In genomic region chr7:67528821-67529221, GRCm38 (mm10) we compare ENCODE assay signal across 12 mouse cellular contexts.
DNase-seq lines count a peak whose midpoint lies in the region; ATAC-seq lines count a peak whose summit lies in the region.
"Had no signal": no experiment of that assay in that cellular context is flagged by ENCODE, and none has a peak within 500 bp of the region (broad histone marks: within the 10 kb centered on the region; RNA-seq: fewer than 3 reads in every experiment).

No protein-coding gene starts in this region.

- H3K36me3 ChIP-seq in hindbrain, embryonic 16.5 days (ENCODE audit: control insufficient read depth, insufficient read depth, low read length): no peaks in the 10 kb centered on the region
- no peaks in the 10 kb centered on the region for H3K36me3 ChIP-seq in hindbrain, embryonic 10.5 days
- H3K36me3 ChIP-seq in forebrain, embryonic 16.5 days (ENCODE audit: control insufficient read depth, insufficient read depth): no peaks in the 10 kb centered on the region
- H3K36me3 ChIP-seq: heart, embryonic 12.5 days; limb, embryonic 13.5 days; lung, embryonic 15.5 days had no signal

- peak; percentile 74 for ATAC-seq in hindbrain, embryonic 16.5 days
- ATAC-seq in forebrain, embryonic 16.5 days: peak; percentile 68
- ATAC-seq in megakaryocyte-erythroid progenitor cell, adult 5-6 weeks (replicated peaks; ENCODE audit: low FRiP score, low TSS enrichment, poor library complexity, severe bottlenecking): no peak
- ATAC-seq in megakaryocyte progenitor cell, adult 5-6 weeks (replicated peaks; ENCODE audit: poor library complexity): no peak

- DNase-seq in hindbrain, embryonic 10.5 days (ENCODE audit: low spot score): no peak
- peak; percentile 10 for DNase-seq in ovary, postnatal 36 days (ENCODE audit: low spot score)
- no peak for DNase-seq in ovary, postnatal 14 days (ENCODE audit: low spot score)
- peak; percentile 36 to 40 for DNase-seq in cerebellum, adult 18-20 months

- no peak overlapping the region for H3K4me3 ChIP-seq in hindbrain, embryonic 16.5 days (ENCODE audit: low read length)
- no peak overlapping the region for H3K4me3 ChIP-seq in hindbrain, embryonic 10.5 days
- H3K4me3 ChIP-seq in forebrain, embryonic 16.5 days (replicated peaks; ENCODE audit: low read length): no peak overlapping the region
- H3K4me3 ChIP-seq: heart, embryonic 12.5 days; limb, embryonic 13.5 days; lung, embryonic 15.5 days; myocyte had no signal

- H3K9me3 ChIP-seq in hindbrain, embryonic 16.5 days (ENCODE audit: control insufficient read depth, low read length): no peaks in the 10 kb centered on the region
- H3K9me3 ChIP-seq in hindbrain, embryonic 10.5 days: no peaks in the 10 kb centered on the region
- no peaks in the 10 kb centered on the region for H3K9me3 ChIP-seq in forebrain, embryonic 16.5 days (ENCODE audit: control insufficient read depth, low read length)
- H3K9me3 ChIP-seq: heart, embryonic 12.5 days; limb, embryonic 13.5 days; lung, embryonic 15.5 days had no signal

- WGBS in hindbrain, embryonic 16.5 days: 91% methylated on average over 18 of the region's 18 CpGs
- 92% methylated on average over 18 of the region's 18 CpGs for WGBS in hindbrain, embryonic 10.5 days
- 69% methylated on average over 18 of the region's 18 CpGs for WGBS in forebrain, embryonic 16.5 days

- peaks cover 6% of the 10 kb centered on the region for H3K4me1 ChIP-seq in hindbrain, embryonic 16.5 days (ENCODE audit: control insufficient read depth, insufficient read depth, low read depth, low read length)
- peaks cover 14% of the 10 kb centered on the region for H3K4me1 ChIP-seq in hindbrain, embryonic 10.5 days (replicated peaks)
- H3K4me1 ChIP-seq in forebrain, embryonic 16.5 days (replicated peaks; ENCODE audit: control insufficient read depth, insufficient read depth, low read length): peaks cover 17% of the 10 kb centered on the region

- no peak overlapping the region; the same call in 1 of the 2 replicates for H3K4me2 ChIP-seq in hindbrain, embryonic 16.5 days (ENCODE audit: low read length)
- H3K4me2 ChIP-seq in forebrain, embryonic 16.5 days (ENCODE audit: low read length): no peak overlapping the region
- H3K4me2 ChIP-seq: heart, embryonic 12.5 days; limb, embryonic 13.5 days; lung, embryonic 15.5 days had no signal

- H3K27me3 ChIP-seq in hindbrain, embryonic 16.5 days (replicated peaks; ENCODE audit: control insufficient read depth, insufficient read depth, low read length): no peaks in the 10 kb centered on the region
- no peaks in the 10 kb centered on the region for H3K27me3 ChIP-seq in hindbrain, embryonic 10.5 days (ENCODE audit: insufficient read depth, poor library complexity, severe bottlenecking)
- H3K27me3 ChIP-seq in forebrain, embryonic 16.5 days (replicated peaks; ENCODE audit: control insufficient read depth, insufficient read depth, low read length): no peaks in the 10 kb centered on the region
- H3K27me3 ChIP-seq: heart, embryonic 12.5 days; limb, embryonic 13.5 days; lung, embryonic 15.5 days had no signal

- no peak overlapping the region for H3K9ac ChIP-seq in hindbrain, embryonic 16.5 days (ENCODE audit: low read depth, low read length)
- no peak overlapping the region for H3K9ac ChIP-seq in forebrain, embryonic 16.5 days (replicated peaks; ENCODE audit: low read depth, low read length)
- H3K9ac ChIP-seq: heart, embryonic 12.5 days; limb, embryonic 13.5 days; lung, embryonic 15.5 days had no signal

- H3K27ac ChIP-seq in hindbrain, embryonic 16.5 days (ENCODE audit: low read depth, low read length): no peak overlapping the region
- H3K27ac ChIP-seq in hindbrain, embryonic 10.5 days: no peak overlapping the region
- H3K27ac ChIP-seq in forebrain, embryonic 16.5 days (ENCODE audit: low read length): peak overlapping the region; percentile 80; the same call in 1 of the 2 replicates
- H3K27ac ChIP-seq: limb, embryonic 13.5 days had no signal

Comparison
In these comparisons a context has a peak if more than half of its experiments do, and no peak if none do; other contexts are left out.
1. DNase-seq: peak in ovary, postnatal 36 days (single experiment) and cerebellum, adult 18-20 months (2 of 2); none in hindbrain, embryonic 10.5 days (single experiment) and ovary, postnatal 14 days (single experiment).
2. ATAC-seq: peak in hindbrain, embryonic 16.5 days (single experiment) and forebrain, embryonic 16.5 days (single experiment); none in megakaryocyte-erythroid progenitor cell, adult 5-6 weeks (single experiment) and megakaryocyte progenitor cell, adult 5-6 weeks (single experiment).